Mouse (Mus musculus): ENCODE data around the gene Fyco1. TPM values are rescaled to one million over a fixed set of nuclear protein-coding genes. Genes with fewer than 3 reads are reported as not detected.

Fyco1 gene
- 100 to 1,000 TPM; 257 TPM for total RNA-seq (2021)
- long read RNA-seq, experiment 1, full-length matches to known transcripts, result 18 of 44 reads
- long read RNA-seq, experiment 1, partial matches to known transcripts, result 14 of 44 reads
- long read RNA-seq, experiment 1, other reads (novel, unspliced or antisense), result 12 of 44 reads
- long read RNA-seq, experiment 2, full-length matches to known transcripts, result 3 of 14 reads
- long read RNA-seq, experiment 2, partial matches to known transcripts, result 2 of 14 reads
- long read RNA-seq, experiment 2, other reads (novel, unspliced or antisense), result 9 of 14 reads

DNA sequence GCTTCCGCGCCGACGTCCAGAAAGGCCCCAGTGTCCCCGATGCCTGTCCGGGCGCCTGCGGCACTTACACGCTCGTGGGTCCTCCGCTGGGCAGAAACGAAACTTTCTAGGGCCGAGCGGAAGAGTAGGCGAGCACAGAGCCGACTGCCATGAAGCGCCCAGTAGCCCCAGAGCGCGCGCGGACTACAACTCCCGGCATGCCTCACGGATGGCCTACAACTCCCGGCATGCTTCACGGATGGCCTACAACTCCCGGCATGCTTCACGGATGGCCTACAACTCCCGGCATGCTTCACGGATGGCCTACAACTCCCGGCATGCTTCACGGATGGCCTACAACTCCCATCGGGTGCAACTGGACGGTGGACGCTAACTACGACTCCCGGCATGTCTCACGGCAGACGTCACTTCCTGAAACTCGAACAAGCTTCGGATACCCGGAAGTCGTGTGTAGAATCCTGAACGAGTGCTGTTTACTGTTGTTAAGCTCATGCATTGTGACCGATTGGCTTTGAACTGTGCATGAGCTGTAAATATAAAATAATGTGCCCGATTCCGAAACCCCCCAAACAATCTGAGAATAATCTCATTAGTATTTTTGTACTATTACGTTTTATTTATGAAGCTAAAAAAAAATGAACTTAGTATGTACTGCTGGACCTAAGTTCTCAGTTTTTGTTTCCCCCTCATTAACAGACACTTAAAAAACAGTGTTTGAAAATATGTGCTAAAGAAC is at the start of gene Fyco1:
Gene Fyco1, minus strand, starts transcription at position 187 of the 736 bp plus-strand sequence.
- DNase-seq, result peak; percentile 96 to 99

DNA sequence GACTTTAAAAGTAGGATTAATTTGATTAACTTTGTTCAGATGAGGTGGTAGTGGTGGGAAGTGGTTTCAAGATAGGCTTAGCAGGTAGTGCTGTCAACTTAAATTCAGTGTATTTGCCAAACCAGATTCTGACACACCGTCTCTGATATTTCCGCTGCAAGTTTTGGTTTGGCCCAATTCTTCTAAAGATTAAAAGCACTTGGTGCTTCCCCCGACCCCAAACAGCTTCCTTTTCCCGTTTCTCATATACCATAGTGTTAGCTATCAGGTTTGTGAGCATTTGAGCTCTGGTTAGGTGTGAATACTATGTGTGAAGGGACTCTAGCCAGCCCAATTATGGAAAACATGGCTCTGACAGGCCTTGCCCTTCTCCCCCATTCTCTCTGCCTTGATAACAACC is 20.4 kb upstream of the Fyco1 start:
- DNase-seq, result no peak

DNA sequence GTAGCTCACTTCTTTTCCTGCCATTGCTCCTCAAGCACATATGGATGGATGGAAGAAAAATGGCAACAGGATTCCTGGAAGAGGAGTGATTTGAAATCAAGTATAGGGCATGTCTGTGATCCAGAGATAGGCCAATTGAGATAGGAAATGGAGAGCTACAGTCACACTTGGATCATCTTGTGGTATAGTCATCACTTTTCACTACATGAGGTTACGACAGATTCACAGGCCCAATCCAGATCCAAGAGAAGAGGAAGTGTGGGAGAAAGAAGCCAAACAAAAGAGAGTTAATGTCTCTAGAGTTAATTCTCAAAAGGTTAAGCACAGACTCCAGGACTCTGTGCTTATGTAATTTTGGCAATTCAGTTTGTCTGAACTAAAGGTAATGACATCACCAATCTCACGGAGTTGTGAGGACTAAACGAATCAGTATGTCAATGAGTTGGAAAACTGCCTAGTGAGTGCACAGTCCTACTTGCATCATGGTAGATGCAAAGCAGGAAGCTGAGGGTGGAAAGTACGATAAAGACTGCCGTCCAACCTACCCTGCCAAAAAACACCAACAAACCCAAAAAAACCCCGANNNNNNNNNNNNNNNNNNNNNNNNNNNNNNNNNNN is 17.6 kb upstream of the Fyco1 start:
- no peak for DNase-seq

DNA sequence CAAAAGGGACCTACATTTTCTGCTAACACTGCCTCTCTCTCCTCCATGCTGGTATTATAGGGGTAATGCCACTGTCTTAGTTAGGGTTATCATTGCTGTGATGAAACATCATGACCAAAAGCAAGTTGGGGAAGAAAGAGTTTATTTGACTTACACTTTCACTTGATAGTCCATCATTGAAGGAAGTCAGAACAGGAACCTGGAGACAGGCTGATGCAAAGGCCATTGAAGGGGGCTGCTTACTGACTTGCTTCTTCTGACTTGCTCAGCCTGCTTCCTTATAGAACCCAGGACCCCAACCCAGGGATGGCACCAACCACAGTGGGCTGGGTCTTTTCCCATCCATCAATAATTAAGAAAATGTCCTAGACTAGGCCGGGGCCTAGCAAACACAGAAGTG is 11.9 kb upstream of the Fyco1 start:
- no peak for DNase-seq

DNA sequence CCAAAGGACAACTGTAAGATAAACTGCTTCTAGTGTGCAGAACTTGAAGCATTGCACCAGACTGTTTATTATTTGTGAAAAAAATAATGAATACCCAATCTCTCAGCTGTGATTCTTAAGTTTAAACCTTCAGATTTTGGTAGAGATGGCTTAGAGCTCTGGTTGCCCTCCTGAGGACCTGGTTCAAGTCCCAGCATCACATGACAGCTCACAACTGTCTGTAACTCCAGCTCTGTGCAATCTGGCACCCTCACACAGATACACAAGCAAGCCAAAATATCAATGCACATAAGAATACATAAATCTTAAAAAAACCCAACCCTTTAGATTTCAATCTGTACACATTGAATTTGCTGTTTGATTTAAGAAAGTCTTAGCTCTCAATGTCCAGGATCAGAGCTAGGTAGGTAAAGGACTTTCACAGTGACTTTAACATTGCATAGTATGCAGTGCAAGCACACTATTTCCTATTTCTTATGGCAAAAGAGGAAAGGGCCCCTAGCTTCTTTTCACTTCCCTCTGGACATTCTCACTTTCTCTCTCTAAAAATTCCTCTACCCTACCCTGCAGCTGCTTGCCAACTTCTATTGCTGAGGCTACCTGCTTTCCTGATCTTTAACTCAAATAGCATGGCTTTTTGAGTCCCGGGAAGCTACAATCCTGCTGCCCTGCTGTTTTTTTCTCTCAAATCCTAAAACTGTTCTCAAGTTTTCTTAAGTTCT is 11.4 kb upstream of the Fyco1 start:
- no peak for DNase-seq

DNA sequence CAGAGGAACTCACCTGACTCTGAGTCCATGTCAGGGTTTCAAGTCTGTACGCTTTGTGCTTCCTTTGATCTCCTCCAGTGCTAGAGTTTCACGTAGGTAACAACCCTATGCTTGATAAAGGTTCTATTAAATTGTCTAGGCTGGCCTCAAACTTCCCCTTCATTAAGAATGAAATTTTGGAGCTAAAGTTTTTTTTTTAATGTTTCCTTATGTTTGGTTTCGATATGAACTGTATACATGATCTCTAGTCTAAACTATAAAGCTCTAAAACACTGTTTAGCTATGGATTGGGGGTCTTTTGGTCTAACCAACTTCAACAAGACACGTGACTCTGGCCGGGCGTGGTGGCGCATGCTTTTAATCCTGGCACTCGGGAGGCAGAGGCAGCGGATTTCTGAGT is 10.2 kb upstream of the Fyco1 start, which contains the start of gene Xcr1:
Gene Xcr1, minus strand, starts transcription at position 101 of the 400 bp plus-strand sequence.
- DNase-seq, result no peak

DNA sequence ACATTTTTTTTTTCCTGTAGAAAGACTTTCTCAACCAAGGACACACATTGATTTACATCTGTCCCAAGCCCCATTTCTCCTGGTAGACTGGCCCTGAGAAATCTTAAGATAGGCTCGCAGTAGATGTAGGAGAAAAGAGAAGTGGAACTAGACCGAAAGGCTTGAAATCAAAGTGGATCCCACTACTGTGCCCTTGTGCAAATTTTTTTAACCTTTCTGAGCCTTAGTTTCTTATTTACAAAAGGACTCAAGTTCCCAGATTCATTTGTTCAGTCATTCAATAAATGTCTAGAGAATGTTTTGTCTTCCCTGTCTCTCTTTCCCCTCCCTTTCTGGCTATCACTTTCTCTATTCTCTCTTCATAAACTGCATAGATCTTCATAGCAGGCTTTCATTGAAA is 5.1 kb upstream of the Fyco1 start:
- no peak for DNase-seq

DNA sequence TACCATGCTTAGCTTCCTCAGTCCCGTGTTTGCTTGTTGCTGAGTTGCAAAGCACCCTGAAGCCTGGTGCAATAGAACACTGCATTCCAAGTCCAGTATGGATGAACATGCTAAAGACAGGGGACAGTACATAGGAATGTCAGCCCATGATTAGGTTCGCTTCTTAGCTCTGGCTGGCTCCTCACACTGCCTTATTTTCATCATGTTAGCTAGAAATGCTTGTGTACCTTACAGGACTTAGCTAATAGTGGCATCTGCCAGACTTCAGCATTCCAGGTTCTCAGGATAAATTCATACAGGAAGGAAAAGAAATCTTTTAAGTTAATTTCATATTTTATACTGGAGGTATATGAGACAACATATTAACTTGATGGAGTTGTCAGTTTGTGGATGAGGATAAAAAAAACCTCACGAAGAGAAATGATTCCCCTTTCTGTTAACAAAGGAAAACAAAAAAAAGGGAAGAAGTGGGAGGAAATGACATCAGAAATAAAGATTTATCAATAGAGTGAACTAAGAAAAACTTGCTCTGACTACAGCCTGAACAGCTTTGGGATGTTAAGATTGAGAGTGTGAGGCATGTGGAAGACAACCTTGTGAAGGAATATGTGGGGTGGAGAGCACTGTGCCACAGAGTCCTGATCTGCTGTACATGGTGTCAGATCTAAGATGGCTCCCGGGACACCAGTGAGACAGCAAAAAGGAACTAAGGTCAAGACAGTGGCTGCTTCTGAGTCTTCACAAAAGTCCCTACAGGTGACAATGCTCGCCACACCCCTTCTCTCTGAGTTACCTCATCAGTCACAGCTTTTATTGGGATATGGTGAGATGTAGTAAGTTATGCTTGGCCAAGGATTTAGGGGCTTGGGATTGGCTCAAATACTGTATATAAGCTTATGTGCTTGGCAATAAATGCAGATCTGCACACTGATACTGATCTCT is 1.0 kb upstream of the Fyco1 start:
- DNase-seq, result peak in 1 of 2 experiments; percentile 27

DNA sequence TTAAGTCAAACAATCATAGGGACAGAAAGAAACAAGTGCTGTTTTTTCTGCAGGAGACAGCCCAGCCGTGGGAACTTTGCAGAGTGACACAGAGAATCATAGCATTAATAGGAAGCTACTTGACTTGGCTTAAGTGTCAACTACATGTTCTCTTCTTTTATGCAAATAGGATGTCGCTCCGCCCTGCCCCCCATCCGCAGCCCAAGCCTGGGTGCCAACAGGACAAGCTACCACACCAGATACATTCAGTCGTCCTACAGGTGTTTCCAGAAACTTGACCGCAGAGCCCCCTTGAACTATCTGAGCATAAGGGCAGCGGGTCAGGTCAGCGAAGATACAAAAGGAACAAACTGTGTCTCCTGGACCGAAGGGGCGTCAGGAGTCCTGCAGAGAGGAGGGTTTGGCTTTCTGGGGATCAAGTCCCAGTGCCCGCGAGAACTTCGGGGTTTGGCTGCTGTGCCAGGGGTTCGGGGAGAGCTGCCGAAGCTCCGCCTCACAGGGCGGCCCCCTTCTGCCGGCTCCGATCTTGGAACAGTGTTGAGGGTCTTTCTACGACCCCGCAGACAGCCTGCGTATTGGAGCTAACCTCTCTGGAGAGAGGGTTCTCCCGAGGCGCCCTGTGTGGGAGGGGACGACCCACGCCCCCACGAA is 512 bp downstream of the Fyco1 start:
- peak; percentile 74 to 80 for DNase-seq

DNA sequence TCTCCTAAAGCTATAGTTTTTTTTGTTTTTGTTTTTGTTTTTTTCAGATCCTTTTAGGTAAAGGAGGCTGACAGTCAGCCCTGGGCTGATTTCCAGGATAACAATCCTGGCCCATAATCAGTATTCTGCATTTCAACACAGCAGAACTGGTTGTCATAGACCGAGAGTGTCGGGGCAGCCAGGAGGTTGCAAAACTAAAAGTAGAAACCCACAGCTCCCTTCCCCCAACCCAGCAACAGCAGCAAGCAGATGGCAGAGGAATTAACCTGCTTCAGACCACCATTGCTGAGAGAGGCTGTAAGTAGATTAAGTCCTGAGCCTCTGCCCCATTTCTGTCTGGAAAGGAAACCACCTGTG is 1.0 kb downstream of the Fyco1 start:
- DNase-seq, result peak; percentile 67 to 72

DNA sequence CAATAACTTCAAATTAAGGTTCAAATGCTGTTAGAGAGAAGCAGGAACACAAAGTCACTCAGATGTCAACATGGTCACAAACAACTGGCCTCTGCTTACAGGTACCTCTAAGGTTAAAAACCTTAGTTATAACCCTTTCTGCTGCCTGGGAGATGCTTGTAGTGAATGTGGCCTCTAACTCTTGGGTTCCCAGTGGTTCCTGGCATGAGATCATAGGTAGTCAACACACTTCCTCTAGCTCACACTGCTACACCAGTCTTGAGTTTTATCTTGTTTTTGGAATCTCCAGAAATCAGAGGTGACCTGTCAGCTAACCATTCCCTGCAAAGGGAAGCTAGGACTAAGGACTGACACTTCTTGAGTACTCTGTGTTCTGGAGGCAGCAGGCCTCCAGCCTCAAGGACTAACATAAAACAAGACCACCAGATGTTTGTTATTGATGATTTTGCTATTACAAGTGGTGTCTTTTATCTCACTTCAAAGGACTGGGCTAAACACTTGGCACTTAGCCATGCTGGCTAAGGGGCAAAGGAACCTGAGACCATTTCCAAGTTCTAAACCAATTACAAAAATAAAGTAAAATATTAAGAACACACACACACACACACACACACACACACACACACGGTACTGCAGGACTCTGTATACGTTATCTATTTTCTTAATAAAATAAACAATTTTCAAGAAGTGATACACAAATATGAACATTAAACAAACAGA is 1.6 kb downstream of the Fyco1 start:
- DNase-seq, result peak in 1 of 2 experiments; percentile 35

DNA sequence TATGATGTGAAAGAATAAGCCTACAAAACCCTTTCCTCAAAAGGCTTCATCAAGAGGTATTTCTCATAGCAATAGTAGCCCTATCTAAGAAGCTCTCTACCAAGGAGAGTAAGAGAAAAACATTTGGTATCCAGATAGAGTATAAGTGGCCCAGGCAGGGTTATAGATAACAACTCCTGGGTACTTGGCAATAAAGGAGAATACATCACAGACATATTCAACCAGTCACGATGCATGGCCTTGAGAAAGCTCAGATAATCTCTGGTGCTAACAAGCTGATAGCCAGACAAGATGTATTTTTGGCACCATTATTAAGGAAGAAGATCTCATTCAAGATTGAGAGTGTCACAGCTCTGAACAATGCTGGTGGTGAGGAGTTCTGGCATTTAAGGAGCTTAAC is 5.2 kb downstream of the Fyco1 start:
- no peak for DNase-seq

DNA sequence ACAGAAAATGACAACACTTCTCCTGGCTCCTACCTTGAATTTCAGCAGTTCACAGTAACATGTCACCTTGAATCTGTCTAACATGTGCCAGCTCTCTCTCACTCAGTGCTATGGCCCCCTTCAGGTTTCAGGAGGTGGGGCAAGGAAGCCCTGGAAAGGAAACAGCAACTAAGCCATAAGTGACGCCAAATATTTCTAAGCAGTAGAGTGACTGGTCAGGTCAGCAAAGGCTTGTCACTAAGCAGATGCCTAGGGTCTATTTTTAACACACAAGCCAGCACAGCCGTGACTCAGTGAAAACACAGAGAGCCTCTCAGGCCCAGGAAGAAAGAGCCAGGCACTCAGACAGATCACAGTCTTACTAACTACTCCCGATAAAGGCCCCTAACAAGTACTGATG is 6.6 kb downstream of the Fyco1 start:
- peak; percentile 61 to 81 for DNase-seq

DNA sequence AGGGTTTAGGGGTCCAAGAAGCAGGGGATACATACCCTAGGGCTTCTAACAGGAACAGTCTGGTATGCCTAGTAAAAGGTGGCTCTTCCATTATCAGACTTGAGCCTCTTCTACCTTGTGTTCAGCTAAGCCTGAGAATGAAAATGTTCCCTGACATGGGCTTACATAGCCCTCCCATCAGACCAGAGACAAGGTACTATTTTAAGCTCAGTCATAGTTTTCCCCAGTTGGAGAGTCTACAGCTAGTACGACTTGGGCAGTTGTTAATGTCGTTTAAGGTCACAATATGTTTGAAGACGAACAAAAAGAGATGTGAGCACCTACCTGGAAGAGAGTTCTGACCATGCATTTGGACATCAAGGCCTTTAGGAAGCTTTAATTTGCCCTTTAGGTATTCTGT is 7.2 kb downstream of the Fyco1 start:
- DNase-seq, result peak; percentile 29 to 35

DNA sequence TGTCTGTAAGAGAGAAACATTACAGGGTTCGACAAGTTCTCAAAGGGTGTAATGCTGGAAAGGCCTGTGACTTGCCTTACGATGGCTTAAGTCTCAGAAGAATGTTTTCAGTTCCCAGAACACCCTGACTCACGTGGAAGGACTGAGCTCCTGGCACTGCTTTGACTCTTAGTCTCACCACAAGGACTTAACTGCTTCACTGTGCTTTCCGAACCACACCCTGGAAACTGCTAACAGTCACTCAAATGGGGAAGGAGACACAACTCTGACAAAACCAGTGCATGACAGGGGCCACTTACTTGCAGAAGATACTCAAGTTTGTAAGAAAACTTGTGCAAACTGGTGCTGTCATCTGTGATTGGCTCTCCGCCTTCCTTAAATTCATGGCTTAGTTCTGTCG is 11.5 kb downstream of the Fyco1 start:
- no peak for DNase-seq

DNA sequence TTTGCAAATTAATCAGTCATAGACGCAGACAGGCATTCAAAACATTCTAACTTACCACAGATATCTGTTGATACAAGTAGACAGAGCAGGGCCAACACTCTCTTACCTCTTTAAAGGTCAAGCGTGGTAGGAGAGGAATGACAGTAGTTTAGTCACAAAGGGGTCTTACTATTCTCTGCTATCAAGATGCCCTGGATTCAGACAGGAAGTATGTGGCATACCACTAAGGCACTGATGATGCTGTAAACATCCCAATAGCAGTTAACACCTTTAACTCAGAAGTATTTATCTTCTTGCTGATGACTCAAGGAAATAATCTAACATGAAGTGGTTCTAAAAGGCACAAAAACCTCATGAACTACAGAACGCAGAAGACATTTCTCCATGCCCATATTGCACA is 15.8 kb downstream of the Fyco1 start:
- DNase-seq, result no peak

DNA sequence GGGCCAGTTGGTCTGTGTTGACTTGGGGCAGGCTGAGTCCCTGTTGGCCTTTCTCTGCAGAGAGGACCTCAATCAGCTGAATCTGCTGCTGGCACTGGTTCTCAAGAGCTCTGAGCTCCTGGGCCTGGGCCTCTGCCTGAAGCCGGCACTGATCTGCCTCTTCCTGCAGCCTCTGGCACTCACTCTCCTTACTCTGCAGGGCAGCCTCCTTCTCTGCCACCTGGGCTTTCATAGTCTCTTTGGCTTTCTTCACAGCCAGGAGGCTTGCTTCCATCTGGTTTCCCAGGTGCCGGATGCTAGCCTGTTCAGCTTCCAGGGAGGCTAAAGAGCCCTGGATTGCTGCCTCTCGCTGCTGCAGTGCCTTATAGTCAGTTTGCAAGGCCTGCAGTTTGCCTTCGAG is 22.8 kb downstream of the Fyco1 start:
- no peak for DNase-seq

DNA sequence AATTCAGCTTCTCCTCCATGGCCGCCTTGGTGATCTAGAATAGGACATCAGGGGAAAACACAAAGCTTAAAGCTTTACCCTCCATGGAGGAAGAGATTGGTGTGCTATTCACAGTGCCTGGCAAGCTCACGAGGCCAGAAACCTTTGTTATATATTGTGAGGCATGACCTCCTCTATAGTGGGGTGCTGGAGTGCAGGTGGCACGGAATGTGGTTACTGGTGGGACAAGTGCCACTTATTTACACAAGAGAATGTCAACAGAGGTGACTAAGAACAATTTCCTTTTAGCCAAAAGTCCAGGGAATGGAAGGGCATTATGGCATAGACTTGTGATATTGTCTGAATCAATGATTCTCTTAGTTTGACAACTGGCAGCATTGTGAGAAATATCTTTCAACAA is 25.1 kb downstream of the Fyco1 start:
- no peak for DNase-seq

DNA sequence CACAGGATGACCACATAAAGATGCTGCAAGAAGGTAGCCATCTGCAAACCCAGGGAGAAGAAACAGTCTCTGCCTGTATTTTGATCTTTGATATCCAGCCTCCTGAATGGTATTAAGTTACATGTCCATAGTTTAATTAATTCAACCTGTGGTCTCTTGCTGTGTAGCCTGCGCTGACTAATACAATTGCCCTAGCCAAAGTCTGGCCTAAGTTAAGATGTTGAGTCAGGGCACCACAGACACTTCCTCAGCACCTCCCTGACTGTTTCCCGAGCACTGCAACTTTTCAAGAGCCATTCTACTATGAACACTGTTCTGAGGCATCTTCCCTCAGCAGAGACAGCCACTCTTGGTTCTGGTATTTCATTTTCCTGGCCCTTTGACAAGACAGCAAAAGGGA is 33.1 kb downstream of the Fyco1 start:
- DNase-seq, result no peak

DNA sequence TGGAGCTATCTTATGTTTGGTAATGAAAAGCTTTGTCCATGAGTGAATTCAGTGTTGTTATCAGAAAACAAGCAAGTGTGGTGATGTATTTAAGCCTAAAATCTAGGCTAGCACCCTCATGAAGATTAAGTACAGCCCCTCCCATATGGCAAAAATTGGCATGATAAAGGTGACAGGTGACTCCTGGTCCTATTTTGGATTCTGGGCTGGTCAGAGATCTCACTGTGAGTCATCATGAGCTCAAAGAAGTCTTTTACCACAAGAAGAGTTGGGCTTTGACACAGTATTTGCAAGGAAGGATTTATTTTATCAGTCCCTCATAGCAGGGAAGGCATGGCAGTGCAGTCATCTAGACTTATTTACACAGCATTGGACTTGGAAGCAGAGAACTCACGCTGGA is 35.7 kb downstream of the Fyco1 start:
- DNase-seq, result no peak
